Comparison of ENCODE assay signal across 8 mouse cellular contexts in genomic region chr4:134913413-134913812, GRCm38 (mm10). TPM values are rescaled to one million over a fixed set of nuclear protein-coding genes. Genes with fewer than 3 reads are reported as not detected.
DNase-seq lines count a peak whose midpoint lies in the region; ATAC-seq lines count a peak whose summit lies in the region.

No protein-coding gene starts in this region.

- peak overlapping the region; percentile 70 for H3K4me2 ChIP-seq in hindbrain, embryonic 12.5 days (replicated peaks)
- peak overlapping the region; percentile 77; the same call in 1 of the 2 replicates for H3K4me2 ChIP-seq in limb, embryonic 11.5 days (ENCODE audit: low read depth, severe bottlenecking)

- no peak overlapping the region for H3K9ac ChIP-seq in hindbrain, embryonic 12.5 days
- H3K9ac ChIP-seq in limb, embryonic 11.5 days (ENCODE audit: low read length): no peak overlapping the region

- no peak for DNase-seq in frontal cortex, postnatal 14 days (ENCODE audit: low spot score in 2 of 2)
- peak; percentile 70 for DNase-seq in c-Kit-negative CD71-positive TER-119-positive erythroid progenitor cells, embryonic 14.5 days (ENCODE audit: low read depth, low spot score)
- peak; percentile 73 for DNase-seq in forebrain, embryonic 10.5 days (ENCODE audit: extremely low spot score, low spot score)
- DNase-seq in limb, embryonic 11.5 days (ENCODE audit: low spot score): peak; percentile 87
- peak; percentile 65 for DNase-seq in midbrain, embryonic 10.5 days (ENCODE audit: low spot score)
- DNase-seq in spleen, postnatal 14 days (ENCODE audit: low spot score in 2 of 2): peak; percentile 73 to 85

- H3K4me1 ChIP-seq in forebrain, embryonic 10.5 days: peaks cover 25% of the 10 kb centered on the region
- H3K4me1 ChIP-seq in hindbrain, embryonic 12.5 days: peaks cover 16% of the 10 kb centered on the region
- 0 out of 2 replicates have a peak, but pooled peaks cover 2% of the 10 kb centered on the region for H3K4me1 ChIP-seq in limb, embryonic 11.5 days (ENCODE audit: control insufficient read depth, insufficient read depth, low read length)
- H3K4me1 ChIP-seq in midbrain, embryonic 10.5 days: peaks cover 26% of the 10 kb centered on the region

- H3K9me3 ChIP-seq in forebrain, embryonic 10.5 days: peaks cover 5% of the 10 kb centered on the region; the same call in 1 of the 2 replicates
- no peaks in the 10 kb centered on the region for H3K9me3 ChIP-seq in hindbrain, embryonic 12.5 days (replicated peaks)
- no peaks in the 10 kb centered on the region for H3K9me3 ChIP-seq in limb, embryonic 11.5 days (ENCODE audit: control insufficient read depth, low read length)
- peaks cover 5% of the 10 kb centered on the region; the same call in 1 of the 2 replicates for H3K9me3 ChIP-seq in midbrain, embryonic 10.5 days (replicated peaks)

- peaks cover 42% of the 10 kb centered on the region for H3K36me3 ChIP-seq in forebrain, embryonic 10.5 days (replicated peaks)
- peaks cover 26% of the 10 kb centered on the region for H3K36me3 ChIP-seq in hindbrain, embryonic 12.5 days
- peaks cover 10% of the 10 kb centered on the region; the same call in 1 of the 2 replicates for H3K36me3 ChIP-seq in limb, embryonic 11.5 days (ENCODE audit: control insufficient read depth, insufficient read depth, low read length)
- peaks cover 40% of the 10 kb centered on the region for H3K36me3 ChIP-seq in midbrain, embryonic 10.5 days

- H3K27me3 ChIP-seq in forebrain, embryonic 10.5 days (ENCODE audit: poor library complexity, severe bottlenecking): no peaks in the 10 kb centered on the region
- H3K27me3 ChIP-seq in hindbrain, embryonic 12.5 days: no peaks in the 10 kb centered on the region
- no peaks in the 10 kb centered on the region for H3K27me3 ChIP-seq in limb, embryonic 11.5 days (ENCODE audit: control insufficient read depth, insufficient read depth, low read length)
- no peaks in the 10 kb centered on the region for H3K27me3 ChIP-seq in midbrain, embryonic 10.5 days (ENCODE audit: low read depth, poor library complexity, severe bottlenecking)

- ATAC-seq in frontal cortex, adult (ENCODE audit: low TSS enrichment): 0 out of 2 replicates have a peak, but pooled peaks have one; percentile 13
- ATAC-seq in hindbrain, embryonic 12.5 days (ENCODE audit: low FRiP score): no peak
- no peak for ATAC-seq in limb, embryonic 11.5 days (ENCODE audit: insufficient number of reproducible peaks, low FRiP score, low TSS enrichment, low read depth)

- H3K27ac ChIP-seq in forebrain, embryonic 10.5 days: peak overlapping the region; percentile 36; the same call in 1 of the 2 replicates
- no peak overlapping the region for H3K27ac ChIP-seq in hindbrain, embryonic 12.5 days
- no peak overlapping the region for H3K27ac ChIP-seq in limb, embryonic 11.5 days (replicated peaks; ENCODE audit: low read depth, low read length)
- 0 out of 2 replicates have a peak overlapping the region, but pooled peaks have one; percentile 28 for H3K27ac ChIP-seq in midbrain, embryonic 10.5 days (replicated peaks)

- 32% methylated on average over 3 of the region's 3 CpGs for WGBS in forebrain, embryonic 10.5 days
- WGBS in hindbrain, embryonic 12.5 days: 31% methylated on average over 3 of the region's 3 CpGs
- WGBS in limb, embryonic 11.5 days: 32% methylated on average over 3 of the region's 3 CpGs
- WGBS in midbrain, embryonic 10.5 days: 26% methylated on average over 3 of the region's 3 CpGs

- peak overlapping the region; percentile 94 for H3K4me3 ChIP-seq in forebrain, embryonic 10.5 days
- peak overlapping the region; percentile 92 for H3K4me3 ChIP-seq in hindbrain, embryonic 12.5 days
- H3K4me3 ChIP-seq in limb, embryonic 11.5 days (ENCODE audit: low read depth, low read length): 0 out of 2 replicates have a peak overlapping the region, but pooled peaks have one; percentile 12
- H3K4me3 ChIP-seq in midbrain, embryonic 10.5 days: peak overlapping the region; percentile 92

RNA-seq across cellular contexts. Expression of gene Tmem50a, which starts 1.4 kb away (rescaled TPM):
- 107 and 112 TPM in 2 replicates for polyA plus RNA-seq in forebrain, embryonic 10.5 days (2016; fragmentation: Nextera tagmentation; extraction: Ambion mirVana)
- polyA plus RNA-seq in hindbrain, embryonic 12.5 days (2016; fragmentation: Nextera tagmentation; extraction: Ambion mirVana): 163 and 169 TPM in 2 replicates
- polyA plus RNA-seq in limb, embryonic 11.5 days (2014; fragmentation: Nextera tagmentation; extraction: Ambion mirVana): 145 and 154 TPM in 2 replicates
- polyA plus RNA-seq in midbrain, embryonic 10.5 days (2016; fragmentation: Nextera tagmentation; extraction: Ambion mirVana): 127 and 135 TPM in 2 replicates

RNA-seq across cellular contexts. Expression of gene Rsrp1, which starts 10.0 kb away (rescaled TPM):
- 278 and 295 TPM in 2 replicates for polyA plus RNA-seq in forebrain, embryonic 10.5 days (2016; fragmentation: Nextera tagmentation; extraction: Ambion mirVana)
- 536 and 591 TPM in 2 replicates for polyA plus RNA-seq in hindbrain, embryonic 12.5 days (2016; fragmentation: Nextera tagmentation; extraction: Ambion mirVana)
- polyA plus RNA-seq in limb, embryonic 11.5 days (2014; fragmentation: Nextera tagmentation; extraction: Ambion mirVana): 345 and 367 TPM in 2 replicates
- polyA plus RNA-seq in midbrain, embryonic 10.5 days (2016; fragmentation: Nextera tagmentation; extraction: Ambion mirVana): 320 and 401 TPM in 2 replicates

RNA-seq across cellular contexts. Expression of gene Syf2, which starts 17.3 kb away (rescaled TPM):
- polyA plus RNA-seq in forebrain, embryonic 10.5 days (2016; fragmentation: Nextera tagmentation; extraction: Ambion mirVana): 64.4 and 65.9 TPM in 2 replicates
- polyA plus RNA-seq in hindbrain, embryonic 12.5 days (2016; fragmentation: Nextera tagmentation; extraction: Ambion mirVana): 77.2 and 80.7 TPM in 2 replicates
- 69.8 and 75.6 TPM in 2 replicates for polyA plus RNA-seq in limb, embryonic 11.5 days (2014; fragmentation: Nextera tagmentation; extraction: Ambion mirVana)
- 70.0 and 71.5 TPM in 2 replicates for polyA plus RNA-seq in midbrain, embryonic 10.5 days (2016; fragmentation: Nextera tagmentation; extraction: Ambion mirVana)

RNA-seq across cellular contexts. Expression of gene Rhd, which starts 49.1 kb away (rescaled TPM):
- polyA plus RNA-seq in forebrain, embryonic 10.5 days (2016; fragmentation: Nextera tagmentation; extraction: Ambion mirVana): 10.6 and 14.5 TPM in 2 replicates
- polyA plus RNA-seq in hindbrain, embryonic 12.5 days (2016; fragmentation: Nextera tagmentation; extraction: Ambion mirVana): 7.9 and 10.1 TPM in 2 replicates
- polyA plus RNA-seq in limb, embryonic 11.5 days (2014; fragmentation: Nextera tagmentation; extraction: Ambion mirVana): 12.6 and 14.8 TPM in 2 replicates
- 9.6 and 12.9 TPM in 2 replicates for polyA plus RNA-seq in midbrain, embryonic 10.5 days (2016; fragmentation: Nextera tagmentation; extraction: Ambion mirVana)

Comparison
In these comparisons a context has a peak if more than half of its experiments do, and no peak if none do; other contexts are left out.
1. DNase-seq: peak in c-Kit-negative CD71-positive TER-119-positive erythroid progenitor cells, embryonic 14.5 days (single experiment), forebrain, embryonic 10.5 days (single experiment), limb, embryonic 11.5 days (single experiment), midbrain, embryonic 10.5 days (single experiment) and spleen, postnatal 14 days (2 of 2); none in frontal cortex, postnatal 14 days (0 of 2).
2. H3K27ac ChIP-seq: peak in forebrain, embryonic 10.5 days (single experiment) and midbrain, embryonic 10.5 days (single experiment); none in hindbrain, embryonic 12.5 days (single experiment) and limb, embryonic 11.5 days (single experiment).
3. H3K4me3 ChIP-seq: peak in every context shown above with its lines; median percentile 94 in forebrain, embryonic 10.5 days; 92 in hindbrain, embryonic 12.5 days; 92 in midbrain, embryonic 10.5 days; 12 in limb, embryonic 11.5 days.